Mouse (Mus musculus) stomach, embryonic 16.5 days (tissue): Measurements from ENCODE around the gene Prkch. TPM values are rescaled to one million over a fixed set of nuclear protein-coding genes. Genes with fewer than 3 reads are reported as not detected.

Experiments used
- ATAC-seq: fragments of 200-750 bp; cut with Nextera tagmentation; 2 replicates; pipeline ENCODE4 v1.8.0; 2017; ENCODE audit warnings: moderate number of reproducible peaks, moderate TSS enrichment; ENCODE audit not compliant: insufficient read depth, low FRiP score
- H3K27ac ChIP-seq: fragments of 300-500 bp; sonication (generic); 2 replicates; pipeline ENCODE4 v1.5.1; 2014; ENCODE audit warnings: low read length
- H3K27me3 ChIP-seq: fragments of 300-500 bp; sonication (generic); 2 replicates; pipeline ENCODE4 v1.6.1; 2014; ENCODE audit warnings: low read length, control low read depth, mixed read lengths; ENCODE audit not compliant: control insufficient read depth, insufficient read depth
- H3K36me3 ChIP-seq: fragments of 300-500 bp; sonication (generic); 2 replicates; pipeline ENCODE4 v1.6.1; 2014; ENCODE audit warnings: low read length; ENCODE audit not compliant: control insufficient read depth, insufficient read depth
- H3K4me1 ChIP-seq: fragments of 300-500 bp; sonication (generic); 2 replicates; pipeline ENCODE4 v1.6.1; 2014; ENCODE audit warnings: low read length, control low read depth, mixed read lengths; ENCODE audit not compliant: control insufficient read depth, insufficient read depth
- H3K4me2 ChIP-seq: fragments of 300-500 bp; sonication (generic); 2 replicates; pipeline ENCODE4 v1.6.1; 2014; ENCODE audit warnings: low read depth, low read length, mixed read lengths
- H3K4me3 ChIP-seq: fragments of 300-500 bp; sonication (generic); replicated peaks from 2 replicates; pipeline ENCODE4 v1.5.1; 2014; ENCODE audit warnings: mild to moderate bottlenecking, low read length
- H3K9ac ChIP-seq: fragments of 300-500 bp; sonication (generic); 2 replicates; pipeline ENCODE4 v1.6.1; 2014; ENCODE audit warnings: low read length
- H3K9me3 ChIP-seq: fragments of 300-500 bp; sonication (generic); replicated peaks from 2 replicates; pipeline ENCODE4 v1.6.1; 2016; ENCODE audit warnings: low read length, control low read depth; ENCODE audit not compliant: control insufficient read depth
- WGBS: fragments of 180-500 bp; shearing (Covaris S2); extraction: QIAGEN DNeasy Blood & Tissue Kit; methylation state at CpG from one replicate; pipeline ENCODE4 v1.1.7; 2014; 5-methylcytosine and 5-hydroxymethylcytosine counted together
- polyA plus RNA-seq: library from polyadenylated mRNA; unstranded; fragments of >200 nt; fragmentation: Nextera tagmentation; extraction: Ambion mirVana; gene quantifications from 2 replicates; pipeline ENCODE4 v1.2.1, GENCODE M21; 2015

Gene Prkch
- polyA plus RNA-seq, 1 experiment from 2014 or later: 9.8 TPM

- H3K9ac ChIP-seq: no peak overlapping the region
- WGBS: 79% methylated on average over 7 of the region's 7 CpGs
- H3K27me3 ChIP-seq: no peaks in the 10 kb centered on the region
- H3K36me3 ChIP-seq: no peaks in the 10 kb centered on the region
- no peak overlapping the region for H3K4me2 ChIP-seq
- H3K9me3 ChIP-seq: no peaks in the 10 kb centered on the region
- no peak overlapping the region for H3K4me3 ChIP-seq
- peaks cover 14% of the 10 kb centered on the region for H3K4me1 ChIP-seq
- no peak overlapping the region for H3K27ac ChIP-seq
- no peak for ATAC-seq
Observed at GRCm38 (mm10) chr12:73673783-73674182, 89.2 kb downstream of the Prkch start.

DNA sequence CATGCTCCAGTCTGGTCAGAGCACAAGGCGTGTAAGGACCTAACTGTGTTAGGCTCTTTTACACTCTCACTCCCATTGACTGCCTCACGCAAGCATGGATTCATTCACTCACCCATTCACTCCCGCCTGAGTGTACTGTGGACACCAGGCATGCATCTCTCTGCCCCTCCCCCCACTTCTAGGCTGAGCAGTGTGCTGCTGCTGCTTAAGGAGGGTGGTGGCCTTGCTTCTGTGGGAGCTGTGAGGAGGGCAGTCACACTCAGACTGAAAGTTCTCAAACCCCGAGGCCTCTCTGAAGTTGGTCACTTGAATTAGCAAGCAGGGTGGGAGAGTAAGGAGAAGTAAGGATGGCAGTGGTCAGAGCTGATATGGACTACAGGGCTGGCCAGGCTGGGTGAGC is 90.6 kb downstream of the Prkch start:
- Histone ChIP-seq H3K4me3 (no peak overlapping the region), H3K36me3 (no peaks in the 10 kb centered on the region), H3K27me3 (no peaks in the 10 kb centered on the region), H3K4me1 (peaks cover 14% of the 10 kb centered on the region), H3K9me3 (no peaks in the 10 kb centered on the region), H3K9ac (no peak overlapping the region), H3K27ac (no peak overlapping the region), H3K4me2 (no peak overlapping the region)
- 51% methylated on average over 4 of the region's 4 CpGs for WGBS
- 0 out of 2 replicates have a peak, but pooled peaks have one; percentile 45 for ATAC-seq

- H3K27ac ChIP-seq: no peak overlapping the region
- H3K4me1 ChIP-seq: 0 out of 2 replicates have a peak, but pooled peaks cover 6% of the 10 kb centered on the region
- no peak overlapping the region for H3K4me2 ChIP-seq
- no peak overlapping the region for H3K4me3 ChIP-seq
- H3K9ac ChIP-seq: no peak overlapping the region
- no peak for ATAC-seq
- WGBS: 15% methylated on average over 7 of the region's 7 CpGs
- H3K27me3 ChIP-seq: no peaks in the 10 kb centered on the region
- no peaks in the 10 kb centered on the region for H3K36me3 ChIP-seq
- no peaks in the 10 kb centered on the region for H3K9me3 ChIP-seq
Observed at GRCm38 (mm10) chr12:73679400-73679801, 94.8 kb downstream of the Prkch start.

- no peaks in the 10 kb centered on the region for H3K36me3 ChIP-seq
- H3K4me3 ChIP-seq: no peak overlapping the region
- peaks cover 4% of the 10 kb centered on the region; the same call in 1 of the 2 replicates for H3K4me1 ChIP-seq
- H3K27ac ChIP-seq: peak overlapping the region; percentile 27; the same call in 1 of the 2 replicates
- no peak overlapping the region for H3K9ac ChIP-seq
- no peaks in the 10 kb centered on the region for H3K27me3 ChIP-seq
- H3K9me3 ChIP-seq: no peaks in the 10 kb centered on the region
- 56% methylated on average over 7 of the region's 7 CpGs for WGBS
- no peak for ATAC-seq
- no peak overlapping the region for H3K4me2 ChIP-seq
Observed at GRCm38 (mm10) chr12:73682921-73683346, 98.3 kb downstream of the Prkch start.

- no peaks in the 10 kb centered on the region for H3K36me3 ChIP-seq
- H3K27me3 ChIP-seq: no peaks in the 10 kb centered on the region
- no peak overlapping the region for H3K9ac ChIP-seq
- 81% methylated on average over 13 of the region's 13 CpGs for WGBS
- ATAC-seq: no peak
- H3K27ac ChIP-seq: no peak overlapping the region
- H3K4me1 ChIP-seq: peaks cover 4% of the 10 kb centered on the region; the same call in 1 of the 2 replicates
- no peak overlapping the region for H3K4me2 ChIP-seq
- H3K9me3 ChIP-seq: no peaks in the 10 kb centered on the region
- H3K4me3 ChIP-seq: no peak overlapping the region
Observed at GRCm38 (mm10) chr12:73685875-73686274, 101.3 kb downstream of the Prkch start.

DNA sequence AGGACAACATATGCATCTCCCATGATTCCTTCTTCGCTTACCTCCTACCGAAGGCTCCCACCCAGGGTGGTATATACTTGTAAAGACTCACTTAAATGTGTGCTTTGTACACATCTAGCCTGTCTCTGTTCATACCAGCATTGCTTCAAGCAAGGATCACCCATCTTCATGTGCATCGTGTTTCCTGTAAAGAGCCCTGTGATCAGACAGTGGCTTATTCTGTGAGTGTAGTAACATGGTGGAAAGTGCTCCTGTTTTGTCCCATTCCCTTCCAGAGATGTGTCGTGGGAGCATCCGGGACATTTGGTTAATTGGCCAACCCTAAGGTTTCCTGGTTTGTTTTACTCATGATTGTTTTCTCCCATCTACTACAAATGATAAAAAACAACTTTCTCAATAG is 101.9 kb downstream of the Prkch start:
- Histone ChIP-seq H3K27me3 (no peaks in the 10 kb centered on the region), H3K27ac (no peak overlapping the region)

DNA sequence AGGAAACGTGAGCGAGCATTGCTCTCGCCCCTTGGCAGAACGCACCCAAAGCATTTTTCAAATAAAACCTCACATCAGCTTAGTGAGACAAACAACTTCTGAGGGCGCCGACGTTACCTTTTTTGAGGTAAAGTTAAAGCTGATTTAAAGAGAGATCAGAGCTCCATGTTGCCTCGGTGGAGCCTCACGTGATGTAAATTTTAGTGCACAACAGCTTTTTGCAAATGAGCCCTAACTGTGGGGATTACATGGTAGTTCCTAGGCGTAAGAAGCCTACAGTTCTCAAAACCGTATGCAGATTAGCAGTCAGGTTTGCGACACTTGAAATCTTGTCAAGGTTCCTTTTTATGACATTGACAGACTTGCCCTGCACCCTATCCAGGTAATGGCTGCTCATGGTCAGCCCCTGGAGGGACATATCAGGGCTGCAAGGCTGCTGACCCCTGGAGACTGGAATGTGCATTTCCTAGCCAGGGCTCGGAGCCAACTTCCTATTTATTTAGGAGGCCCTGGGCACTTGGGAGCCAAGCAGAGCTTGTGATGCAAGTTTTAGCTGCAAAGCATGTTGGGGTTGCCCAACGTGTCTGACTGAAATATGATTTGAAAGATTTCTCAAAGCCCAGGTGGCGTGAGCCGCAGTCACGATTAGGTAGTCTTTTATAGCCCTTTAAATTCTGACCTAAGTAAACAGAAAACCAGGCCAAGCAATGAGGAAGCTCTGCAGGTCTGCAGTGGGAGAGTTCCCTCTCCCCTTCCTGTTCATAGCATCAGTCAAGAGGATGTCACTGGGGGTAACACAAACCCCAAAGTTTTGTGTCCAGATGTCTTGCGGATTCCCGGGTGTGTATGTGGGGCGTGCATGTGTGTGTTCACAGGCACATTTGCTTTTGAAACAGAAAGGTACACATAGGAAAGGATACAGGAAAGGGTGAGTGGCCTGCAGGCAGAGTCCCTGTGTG is 102.8 kb downstream of the Prkch start:
- Histone ChIP-seq H3K4me1 (peaks cover 4% of the 10 kb centered on the region; the same call in 1 of the 2 replicates), H3K4me3 (no peak overlapping the region), H3K36me3 (no peaks in the 10 kb centered on the region), H3K27ac (peak overlapping the region; percentile 50), H3K27me3 (no peaks in the 10 kb centered on the region), H3K9me3 (no peaks in the 10 kb centered on the region), H3K9ac (no peak overlapping the region), H3K4me2 (no peak overlapping the region)
- WGBS: 54% methylated on average over 20 of the region's 20 CpGs
- peak; percentile 85; the same call in 1 of the 2 replicates for ATAC-seq

More for the DNA sequence above, 101.9 kb downstream of the Prkch start:
- no peak for ATAC-seq
- Histone ChIP-seq H3K36me3 (no peaks in the 10 kb centered on the region), H3K9ac (no peak overlapping the region), H3K4me2 (no peak overlapping the region), H3K4me3 (no peak overlapping the region), H3K4me1 (peaks cover 4% of the 10 kb centered on the region; the same call in 1 of the 2 replicates), H3K9me3 (no peaks in the 10 kb centered on the region)
- WGBS: 82% methylated on average over 5 of the region's 5 CpGs

GRCm38 (mm10) chr12:73692321-73692720 is 107.7 kb downstream of the Prkch start:
- Histone ChIP-seq H3K4me3 (no peak overlapping the region), H3K9me3 (no peaks in the 10 kb centered on the region), H3K27me3 (no peaks in the 10 kb centered on the region), H3K9ac (no peak overlapping the region), H3K36me3 (no peaks in the 10 kb centered on the region), H3K4me1 (peaks cover 2% of the 10 kb centered on the region; the same call in 1 of the 2 replicates), H3K27ac (no peak overlapping the region), H3K4me2 (no peak overlapping the region)
- no peak for ATAC-seq
- 6% methylated on average over 4 of the region's 4 CpGs for WGBS

GRCm38 (mm10) chr12:73693347-73693746 is 108.8 kb downstream of the Prkch start:
- no peak overlapping the region for H3K4me3 ChIP-seq
- H3K4me1 ChIP-seq: no peaks in the 10 kb centered on the region
- H3K27me3 ChIP-seq: no peaks in the 10 kb centered on the region
- no peak overlapping the region for H3K9ac ChIP-seq
- no peak overlapping the region for H3K4me2 ChIP-seq
- no peaks in the 10 kb centered on the region for H3K36me3 ChIP-seq
- H3K27ac ChIP-seq: no peak overlapping the region
- WGBS: 26% methylated on average over 4 of the region's 4 CpGs
- peak; percentile 64; the same call in 1 of the 2 replicates for ATAC-seq
- H3K9me3 ChIP-seq: no peaks in the 10 kb centered on the region
